Comparison of ENCODE assay signal across 10 mouse cellular contexts in the genomic region with DNA sequence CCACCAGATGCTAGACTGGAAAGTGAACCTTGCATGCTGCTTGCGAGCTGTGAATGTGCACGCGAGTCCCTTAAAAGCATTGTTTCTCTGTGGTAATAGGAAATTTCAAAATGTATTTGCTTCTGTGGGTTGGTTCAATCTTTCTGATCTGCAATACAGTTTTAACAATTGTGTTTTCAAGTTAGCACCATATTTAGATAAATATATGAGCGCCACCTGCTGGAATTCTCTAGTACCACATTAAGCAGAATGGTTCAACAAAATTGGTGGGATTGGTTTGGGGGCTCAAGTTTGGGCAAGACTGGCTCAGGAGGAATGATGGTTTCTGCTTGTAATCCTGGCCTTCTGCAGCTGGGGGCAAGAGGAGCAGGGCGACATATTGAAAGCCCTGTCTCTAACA. TPM values are rescaled to one million over a fixed set of nuclear protein-coding genes. Genes with fewer than 3 reads are reported as not detected.
DNase-seq lines count a peak whose midpoint lies in the region; ATAC-seq lines count a peak whose summit lies in the region.
"Had no signal": no experiment of that assay in that cellular context is flagged by ENCODE, and none has a peak within 500 bp of the region (broad histone marks: within the 10 kb centered on the region; RNA-seq: fewer than 3 reads in every experiment).

No protein-coding gene starts in this region.

- H3K4me2 ChIP-seq in forebrain, embryonic 14.5 days (ENCODE audit: low read length), result no peak overlapping the region
- no peak overlapping the region for H3K4me2 ChIP-seq in forebrain, embryonic 16.5 days (ENCODE audit: low read length)
- H3K4me2 ChIP-seq in neural tube, embryonic 15.5 days, result no peak overlapping the region
- H3K4me2 ChIP-seq: hindbrain, embryonic 15.5 days had no signal

- H3K9ac ChIP-seq in forebrain, embryonic 14.5 days (ENCODE audit: low read length), result no peak overlapping the region
- no peak overlapping the region for H3K9ac ChIP-seq in forebrain, embryonic 16.5 days (replicated peaks; ENCODE audit: low read depth, low read length)
- H3K9ac ChIP-seq in neural tube, embryonic 15.5 days (replicated peaks), result no peak overlapping the region
- H3K9ac ChIP-seq: hindbrain, embryonic 15.5 days had no signal

- no peak overlapping the region for H3K27ac ChIP-seq in forebrain, embryonic 14.5 days (ENCODE audit: low read depth, low read length)
- no peak overlapping the region for H3K27ac ChIP-seq in forebrain, embryonic 16.5 days (ENCODE audit: low read length)
- H3K27ac ChIP-seq in neural tube, embryonic 15.5 days (replicated peaks), result no peak overlapping the region
- H3K27ac ChIP-seq: hindbrain, embryonic 15.5 days had no signal

- no peak for ATAC-seq in forebrain, embryonic 14.5 days
- no peak for ATAC-seq in forebrain, embryonic 16.5 days
- no peak for ATAC-seq in neural tube, embryonic 15.5 days (ENCODE audit: low FRiP score)
- no peak for ATAC-seq in megakaryocyte-erythroid progenitor cell, adult 5-6 weeks (replicated peaks; ENCODE audit: low FRiP score, low TSS enrichment, poor library complexity, severe bottlenecking)

- no peak overlapping the region for H3K4me3 ChIP-seq in forebrain, embryonic 14.5 days (ENCODE audit: low read depth, low read length)
- no peak overlapping the region for H3K4me3 ChIP-seq in forebrain, embryonic 16.5 days (replicated peaks; ENCODE audit: low read length)
- no peak overlapping the region for H3K4me3 ChIP-seq in neural tube, embryonic 15.5 days (replicated peaks)
- H3K4me3 ChIP-seq: hindbrain, embryonic 15.5 days; myocyte had no signal

- no peaks in the 10 kb centered on the region for H3K4me1 ChIP-seq in forebrain, embryonic 14.5 days (ENCODE audit: control insufficient read depth, insufficient read depth, low read length)
- H3K4me1 ChIP-seq in forebrain, embryonic 16.5 days (replicated peaks; ENCODE audit: control insufficient read depth, insufficient read depth, low read length), result 0 out of 2 replicates have a peak, but pooled peaks cover 2% of the 10 kb centered on the region
- no peaks in the 10 kb centered on the region for H3K4me1 ChIP-seq in neural tube, embryonic 15.5 days
- H3K4me1 ChIP-seq: hindbrain, embryonic 15.5 days had no signal

- 52% methylated on average over 5 of the region's 5 CpGs for WGBS in forebrain, embryonic 14.5 days
- WGBS in forebrain, embryonic 16.5 days, result 40% methylated on average over 5 of the region's 5 CpGs
- 47% methylated on average over 5 of the region's 5 CpGs for WGBS in neural tube, embryonic 15.5 days

- DNase-seq in forebrain, embryonic 14.5 days (ENCODE audit: low spot score), result peak; percentile 88
- DNase-seq in neural tube, embryonic 10.5 days (ENCODE audit: extremely low spot score, low spot score), result peak; percentile 37
- DNase-seq in cerebellum, adult 8-10 months, result peak; percentile 12
- peak; percentile 64 for DNase-seq in kidney, postnatal 10 days
- DNase-seq in lung, postnatal 36 days, result peak; percentile 74

- peaks cover 3% of the 10 kb centered on the region; the same call in 1 of the 2 replicates for H3K27me3 ChIP-seq in forebrain, embryonic 14.5 days (replicated peaks; ENCODE audit: control insufficient read depth, insufficient read depth, low read length)
- H3K27me3 ChIP-seq in forebrain, embryonic 16.5 days (replicated peaks; ENCODE audit: control insufficient read depth, insufficient read depth, low read length), result peaks cover 4% of the 10 kb centered on the region; the same call in 1 of the 2 replicates
- H3K27me3 ChIP-seq in neural tube, embryonic 15.5 days (replicated peaks), result no peaks in the 10 kb centered on the region
- H3K27me3 ChIP-seq: hindbrain, embryonic 15.5 days had no signal

- no peaks in the 10 kb centered on the region for H3K9me3 ChIP-seq in forebrain, embryonic 14.5 days (replicated peaks; ENCODE audit: control insufficient read depth, low read length)
- H3K9me3 ChIP-seq in forebrain, embryonic 16.5 days (ENCODE audit: control insufficient read depth, low read length), result no peaks in the 10 kb centered on the region
- H3K9me3 ChIP-seq in neural tube, embryonic 15.5 days (replicated peaks), result no peaks in the 10 kb centered on the region
- H3K9me3 ChIP-seq: hindbrain, embryonic 15.5 days had no signal

- H3K36me3 ChIP-seq in forebrain, embryonic 14.5 days (ENCODE audit: control insufficient read depth, insufficient read depth, low read length), result no peaks in the 10 kb centered on the region
- H3K36me3 ChIP-seq in forebrain, embryonic 16.5 days (ENCODE audit: control insufficient read depth, insufficient read depth), result no peaks in the 10 kb centered on the region
- no peaks in the 10 kb centered on the region for H3K36me3 ChIP-seq in neural tube, embryonic 15.5 days
- H3K36me3 ChIP-seq: hindbrain, embryonic 15.5 days had no signal

RNA-seq across cellular contexts. Expression of gene Ccdc172, which starts 46.6 kb away (rescaled TPM):
- polyA plus RNA-seq in forebrain, embryonic 14.5 days (2014; fragmentation: Nextera tagmentation; extraction: Ambion mirVana), result not detected in 2 replicates
- not detected in 2 replicates for polyA plus RNA-seq in forebrain, embryonic 16.5 days (2015; fragmentation: Nextera tagmentation; extraction: Ambion mirVana)
- not detected in 2 replicates for polyA plus RNA-seq in neural tube, embryonic 15.5 days (2015; fragmentation: Nextera tagmentation; extraction: Ambion mirVana)
- not detected in 2 replicates for total RNA-seq in megakaryocyte-erythroid progenitor cell, adult 5-6 weeks (2014; fragmentation: Nextera tagmentation)
- total RNA-seq in megakaryocyte-erythroid progenitor cell, adult 5-6 weeks (2017), result not detected in 2 replicates
- polyA plus RNA-seq: hindbrain, embryonic 15.5 days; myocyte had no signal

Comparison
In these comparisons a context has a peak if more than half of its experiments do, and no peak if none do; other contexts are left out.
1. DNase-seq: peak in every context shown above with its lines; median percentile 88 in forebrain, embryonic 14.5 days; 74 in lung, postnatal 36 days; 64 in kidney, postnatal 10 days; 37 in neural tube, embryonic 10.5 days; 12 in cerebellum, adult 8-10 months.